Mouse (Mus musculus) spleen, adult 18-20 months (tissue): ENCODE data around the gene Sesn1.
"Not testable (repeated sequence)": the region's sequence is repeated elsewhere in the genome, so short reads cannot be mapped to it uniquely, and the experiment has no call there.

Experiments used
- DNase-seq, 2 experiments: peaks; one replicate each; pipeline ENCODE4 v3.0.0; 2022; ENCODE audit warnings: mixed read lengths in 2 of 2

Gene Sesn1

DNA sequence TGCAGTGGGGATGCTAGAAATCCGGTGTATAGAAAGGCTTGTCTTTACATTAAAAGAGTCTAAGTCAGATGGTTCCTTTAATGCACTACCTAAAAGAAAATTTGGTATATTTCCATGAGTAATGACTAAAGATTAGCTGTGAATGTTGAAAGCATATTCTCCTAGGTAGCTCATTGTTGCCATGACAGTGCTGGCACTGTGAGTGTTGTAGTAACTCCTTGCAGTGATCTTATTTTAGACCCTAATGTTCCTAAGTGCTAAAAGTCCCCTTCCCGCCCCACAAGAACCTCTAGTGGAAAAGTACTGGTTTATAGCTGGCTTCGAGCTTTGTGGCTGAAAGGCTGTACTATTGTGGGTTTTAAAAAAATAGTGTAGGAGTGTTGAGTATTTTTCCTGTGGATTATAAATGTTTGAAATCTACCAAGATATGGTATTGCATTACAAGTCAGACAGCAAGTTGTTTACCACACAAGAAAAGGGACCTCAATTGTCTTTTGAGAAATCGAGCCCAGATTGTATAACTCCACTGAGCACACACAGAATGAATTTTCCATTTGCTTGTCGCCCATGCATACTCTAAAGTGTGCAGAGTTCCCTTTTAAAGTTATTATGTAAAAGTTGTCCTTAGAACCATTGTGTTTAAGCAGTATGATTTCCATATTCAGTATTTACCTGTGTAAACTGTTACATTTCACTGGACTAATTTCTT lies 13.0 kb downstream of the Sesn1 start:
- no peak for DNase-seq

DNA sequence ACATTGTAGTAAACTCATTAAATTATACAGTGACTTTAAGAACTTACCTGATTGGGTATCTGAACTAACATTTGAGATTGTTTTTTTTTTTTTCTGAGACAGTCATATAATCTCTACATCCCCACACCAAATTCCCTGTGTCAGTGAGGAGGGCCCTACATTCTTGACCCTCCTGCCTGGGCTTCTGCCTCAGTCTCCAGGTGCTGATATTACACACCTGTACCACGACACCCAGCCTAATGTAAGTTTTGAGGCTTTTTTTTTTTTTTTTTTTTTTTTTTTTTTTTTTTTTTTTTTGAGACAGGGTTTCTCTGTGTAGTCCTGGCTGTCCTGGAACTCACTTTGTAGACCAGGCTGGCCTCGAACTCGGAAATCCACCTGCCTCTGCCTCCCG lies 13.5 kb downstream of the Sesn1 start:
- not testable (repeated sequence) for DNase-seq

DNA sequence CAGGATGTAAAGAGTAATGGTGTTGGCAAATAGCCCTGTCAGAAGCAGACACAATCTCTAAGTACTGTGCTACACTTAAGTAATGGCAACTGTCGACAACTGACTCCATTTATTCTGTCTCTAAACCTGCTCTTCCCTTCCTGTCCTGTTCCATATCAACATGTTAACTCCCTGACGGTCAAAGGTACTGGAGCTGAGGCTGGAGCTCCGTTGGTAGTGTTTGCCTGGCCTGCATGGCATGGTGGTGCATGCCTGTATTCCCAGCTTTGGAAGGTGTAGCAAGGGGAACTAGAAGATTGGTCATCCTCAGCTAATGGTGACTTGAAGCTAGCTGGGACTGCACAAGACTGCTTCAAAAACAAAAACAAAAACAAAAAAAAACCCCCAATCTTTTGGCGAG lies 14.2 kb downstream of the Sesn1 start:
- DNase-seq = no peak

DNA sequence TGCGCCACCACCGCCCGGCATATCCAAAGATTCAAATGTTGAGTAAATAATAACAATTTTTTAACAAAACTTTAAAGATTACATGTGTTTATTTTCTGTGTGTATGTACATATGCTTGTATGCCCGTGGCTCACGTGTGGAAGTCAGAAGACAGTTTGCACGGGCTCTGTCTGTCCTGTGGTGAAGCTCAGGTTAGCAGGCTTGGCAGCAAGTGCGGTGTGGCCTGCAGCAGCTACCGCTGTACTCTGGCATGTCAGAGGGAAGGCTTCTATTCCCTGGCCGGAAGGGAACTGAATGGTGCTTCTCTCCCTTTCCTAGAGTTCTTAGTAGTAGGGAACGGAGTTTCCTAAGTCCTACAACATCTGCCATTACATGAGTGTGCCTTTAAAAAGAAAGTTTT lies 15.3 kb downstream of the Sesn1 start:
- DNase-seq = no peak

DNA sequence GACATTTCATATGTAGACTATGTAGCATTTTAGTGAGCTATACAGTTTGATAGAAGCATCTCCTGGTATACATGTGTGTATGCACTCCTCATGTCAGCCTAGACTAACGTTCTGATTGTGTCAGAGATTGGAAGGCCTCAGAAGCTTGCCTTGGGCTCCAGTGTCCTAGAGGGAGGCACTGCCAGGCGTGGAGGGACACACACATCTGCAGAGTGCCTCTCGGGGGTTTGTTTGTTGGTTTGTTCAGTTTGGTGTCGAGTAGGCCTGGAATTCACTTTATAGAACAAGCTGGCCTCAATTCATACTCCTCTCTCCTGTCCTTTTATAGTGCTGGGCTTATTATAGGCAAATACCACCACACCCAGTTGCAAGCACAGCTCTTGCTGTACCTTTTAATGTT lies 16.3 kb downstream of the Sesn1 start:
- no peak for DNase-seq

DNA sequence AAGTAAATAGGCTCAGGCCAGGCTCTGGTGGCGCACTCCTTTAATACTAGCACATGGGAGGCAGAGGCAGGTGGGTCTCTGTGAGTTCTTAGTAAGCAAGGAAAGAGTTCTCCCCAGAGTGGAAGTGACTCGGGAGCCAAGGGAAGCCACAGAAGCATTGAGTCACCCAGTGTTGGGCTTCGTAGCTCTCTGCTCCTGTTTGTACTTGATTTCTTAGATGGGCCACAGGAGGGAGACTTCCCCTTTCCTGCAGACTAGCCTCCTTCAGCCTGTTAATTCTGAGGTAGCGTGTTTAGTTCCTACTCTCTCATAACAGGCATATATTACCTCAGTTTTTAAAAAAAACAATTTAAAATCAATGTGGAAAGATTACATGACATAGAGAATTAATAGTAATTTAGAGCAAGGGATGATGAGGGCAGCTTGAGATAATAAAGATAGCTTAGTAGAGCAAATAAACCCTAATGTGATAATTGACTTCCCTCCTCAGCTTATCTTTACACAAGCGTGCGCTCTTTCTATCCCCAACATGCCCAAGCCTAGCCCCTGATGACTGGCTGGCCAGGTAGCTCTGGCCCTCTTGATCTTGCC lies 16.9 kb downstream of the Sesn1 start:
- no peak for DNase-seq

DNA sequence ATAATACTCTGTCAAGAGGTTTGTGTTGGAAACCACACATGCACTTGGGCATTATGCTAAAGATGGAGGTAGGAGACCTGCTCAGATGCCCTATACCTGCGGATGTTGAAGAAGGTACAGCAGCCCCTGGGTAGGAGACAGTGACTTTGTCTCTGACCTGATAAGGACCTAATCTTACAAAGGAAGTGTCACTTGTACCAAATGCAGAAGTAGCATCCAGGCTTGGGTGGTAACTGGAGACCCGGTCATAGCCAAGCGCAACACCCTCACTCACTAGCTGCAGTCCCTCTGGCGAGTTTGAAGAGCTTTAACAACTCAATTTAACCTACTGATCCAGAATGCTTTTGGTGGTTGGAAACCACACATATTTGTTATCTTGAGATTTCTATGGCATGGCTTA lies 18.0 kb downstream of the Sesn1 start:
- no peak for DNase-seq

DNA sequence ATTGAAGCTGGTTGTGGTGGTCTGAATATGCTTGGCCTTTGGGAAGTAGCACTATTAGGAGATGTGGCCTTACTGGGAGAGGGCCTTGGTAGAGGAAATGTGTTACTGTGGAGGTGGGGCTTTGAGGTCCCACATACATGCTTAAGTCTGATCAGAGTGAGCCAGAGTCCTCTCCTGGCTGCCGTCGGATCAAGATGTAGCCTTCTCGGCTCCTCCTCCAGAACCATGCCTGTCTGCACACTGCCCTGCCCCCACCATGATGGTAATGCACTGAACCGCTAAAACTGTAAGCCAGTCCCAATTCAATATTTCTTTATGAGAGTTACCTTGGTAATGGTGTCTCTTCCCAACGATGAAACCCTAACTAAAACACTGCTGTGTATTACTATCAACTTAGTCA lies 19.5 kb downstream of the Sesn1 start:
- no peak for DNase-seq

DNA sequence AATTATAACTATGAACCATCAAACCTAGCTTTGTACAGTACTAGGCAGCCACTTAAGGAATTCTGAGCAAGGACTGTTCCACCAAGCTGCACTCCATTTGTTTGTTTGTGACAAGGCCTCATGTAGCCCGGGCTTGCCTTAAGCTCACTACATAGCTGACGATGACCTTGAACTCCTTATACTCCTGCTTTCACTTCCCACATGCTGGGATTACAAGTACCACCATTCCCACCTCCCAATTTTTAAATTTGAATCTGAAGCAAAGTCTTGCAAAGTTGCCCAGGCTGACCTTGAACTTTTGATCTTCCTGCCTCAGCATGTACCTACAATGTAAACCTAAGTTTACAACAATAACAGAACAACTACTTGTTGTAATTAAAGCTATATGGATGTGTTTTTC lies 20.2 kb downstream of the Sesn1 start:
- no peak for DNase-seq

DNA sequence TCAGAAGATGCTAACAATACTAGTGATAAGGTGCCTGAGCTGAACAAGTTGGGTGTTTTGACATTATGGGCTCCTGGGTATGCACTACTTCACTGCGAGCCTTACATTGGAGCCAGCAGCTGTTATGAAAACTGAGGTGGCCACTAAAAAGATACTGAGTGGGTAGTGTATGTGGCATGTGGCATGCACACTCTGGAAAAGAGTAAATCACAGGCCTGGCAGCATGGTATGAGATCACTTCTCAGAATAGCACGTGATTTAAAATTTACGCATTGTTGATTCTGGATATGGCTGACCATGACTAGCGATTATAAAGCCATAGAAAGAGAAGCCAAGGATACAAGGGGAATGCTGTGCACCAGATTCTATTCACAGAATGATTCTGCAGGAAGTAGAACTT lies 20.7 kb downstream of the Sesn1 start:
- DNase-seq = no peak

DNA sequence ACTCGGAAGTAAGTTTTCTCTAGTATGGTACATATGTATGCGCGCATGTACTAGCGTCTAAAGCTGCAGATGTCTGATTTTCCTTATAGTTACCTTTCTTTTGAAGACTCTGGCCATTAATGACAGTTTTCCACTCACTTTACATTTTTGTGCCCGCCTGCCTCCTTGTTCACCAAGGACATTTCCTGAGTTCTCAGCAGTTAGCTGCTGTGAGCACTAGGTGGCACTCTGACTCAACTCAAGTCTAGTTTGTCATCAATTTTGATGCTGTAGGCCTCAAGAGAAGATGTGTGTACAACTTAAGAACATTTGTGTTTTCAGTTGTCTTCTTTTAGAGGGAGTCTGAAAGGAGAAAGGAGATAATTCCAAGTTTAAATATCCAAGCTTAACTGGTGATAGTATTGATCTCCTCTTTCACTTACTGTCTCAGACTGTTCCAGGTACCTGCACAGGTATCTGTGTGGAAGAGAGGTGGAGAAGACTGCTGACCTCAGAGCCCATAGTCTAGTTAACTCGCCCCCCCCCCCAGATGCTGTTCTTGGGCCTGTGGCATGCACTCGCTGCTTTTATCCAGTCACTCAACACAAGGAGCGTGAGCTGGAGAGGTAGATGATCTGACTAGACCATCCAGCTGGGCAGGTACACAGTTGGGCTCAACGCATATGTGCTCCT lies 21.3 kb downstream of the Sesn1 start:
- DNase-seq = peak; percentile 38 to 68

DNA sequence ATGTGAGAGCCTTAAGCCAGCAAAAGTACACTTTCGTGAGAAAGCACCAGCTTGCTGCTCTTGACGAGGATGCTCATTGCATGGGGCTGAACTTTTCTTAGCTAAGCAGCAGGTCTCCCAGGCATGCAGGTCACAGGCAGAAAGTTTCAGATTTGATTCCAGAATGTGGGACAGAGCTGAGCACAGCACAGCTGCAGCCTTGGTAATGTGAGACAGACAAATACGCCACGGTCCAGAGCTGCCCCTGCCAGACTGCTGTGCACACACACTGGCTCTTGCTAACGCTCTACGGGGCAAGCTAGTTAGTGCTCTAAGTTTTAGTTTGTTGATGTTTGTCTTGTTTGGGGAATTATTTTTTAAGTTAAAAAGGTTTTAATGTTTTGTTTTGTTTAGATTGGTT lies 22.5 kb downstream of the Sesn1 start:
- no peak for DNase-seq

DNA sequence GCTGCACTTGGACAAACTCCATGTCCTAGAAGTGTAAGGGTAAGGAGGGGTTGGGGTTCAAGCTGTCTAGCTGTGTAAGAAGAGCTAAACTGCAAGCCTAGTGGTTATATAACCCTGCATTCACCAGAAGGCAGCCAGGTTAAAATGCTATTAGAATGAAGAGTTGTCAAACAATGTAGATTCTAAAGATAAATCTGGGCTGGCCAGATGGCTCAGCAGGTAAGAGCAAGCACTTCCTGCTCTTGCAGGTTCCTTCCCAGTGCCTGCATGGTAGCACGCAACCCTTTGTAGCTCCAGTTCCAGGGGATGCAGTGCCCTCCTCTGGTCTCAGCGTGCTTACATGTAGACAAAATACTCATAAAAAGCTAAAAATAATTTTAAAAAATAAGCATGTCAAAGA lies 24.4 kb downstream of the Sesn1 start:
- no peak for DNase-seq

DNA sequence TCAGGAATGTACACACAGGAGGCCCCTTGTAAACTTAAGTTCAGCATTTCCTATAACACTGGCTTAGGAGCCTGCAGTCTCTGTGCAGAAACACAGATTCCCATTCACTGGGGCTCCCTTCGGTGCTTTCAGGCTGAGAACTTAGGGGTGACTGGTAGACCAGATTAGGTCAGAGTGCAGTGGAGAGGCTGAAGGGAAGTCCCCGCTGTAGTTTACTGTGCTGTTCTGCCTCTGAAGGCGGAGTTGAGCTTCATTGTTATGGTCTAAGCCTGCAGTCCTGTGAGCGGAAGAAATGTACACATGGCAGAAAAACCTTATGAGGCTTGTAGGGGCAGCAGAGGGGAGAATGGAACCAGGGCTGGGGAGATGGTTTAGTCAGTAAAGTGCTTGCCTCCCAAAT lies 29.2 kb downstream of the Sesn1 start:
- DNase-seq = no peak

DNA sequence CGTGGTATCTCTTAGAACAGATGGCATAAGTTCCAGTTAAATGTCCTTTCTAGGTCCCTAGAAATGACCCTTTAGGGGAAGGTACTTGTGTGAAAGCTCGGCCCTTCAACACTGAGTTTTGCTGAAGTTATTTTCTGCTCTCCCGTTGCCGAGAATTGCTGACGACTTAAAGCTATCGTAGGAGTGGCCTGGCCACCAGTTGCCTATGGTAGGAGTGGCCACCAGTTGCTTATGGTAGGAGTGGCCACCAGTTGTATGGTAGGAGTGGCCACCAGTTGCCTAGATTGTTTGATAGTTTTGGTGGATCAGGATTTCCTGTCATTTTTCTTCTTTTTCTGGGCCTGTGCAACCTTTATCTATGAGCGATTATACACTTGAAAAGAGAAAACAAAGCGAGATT lies 38.0 kb downstream of the Sesn1 start:
- DNase-seq = no peak

DNA sequence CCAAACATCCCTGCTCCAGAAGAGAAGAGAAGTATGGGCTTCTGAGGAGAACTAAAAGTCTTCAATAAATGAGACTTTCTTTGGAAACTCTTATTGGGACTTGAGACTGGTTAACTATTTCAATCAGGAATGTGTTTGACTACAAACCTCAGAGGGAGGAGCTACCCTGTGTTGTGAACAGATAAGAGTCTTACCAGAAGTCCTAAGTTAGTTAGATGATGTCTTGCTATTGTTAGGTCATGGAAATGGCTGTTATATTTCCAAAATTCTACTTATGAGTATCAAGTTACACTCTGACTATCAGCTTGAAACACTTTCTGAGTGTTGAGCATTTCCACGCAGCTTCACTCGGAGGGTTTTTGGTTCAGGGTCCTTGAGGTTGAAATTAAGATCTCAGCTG lies 39.0 kb downstream of the Sesn1 start:
- no peak for DNase-seq

DNA sequence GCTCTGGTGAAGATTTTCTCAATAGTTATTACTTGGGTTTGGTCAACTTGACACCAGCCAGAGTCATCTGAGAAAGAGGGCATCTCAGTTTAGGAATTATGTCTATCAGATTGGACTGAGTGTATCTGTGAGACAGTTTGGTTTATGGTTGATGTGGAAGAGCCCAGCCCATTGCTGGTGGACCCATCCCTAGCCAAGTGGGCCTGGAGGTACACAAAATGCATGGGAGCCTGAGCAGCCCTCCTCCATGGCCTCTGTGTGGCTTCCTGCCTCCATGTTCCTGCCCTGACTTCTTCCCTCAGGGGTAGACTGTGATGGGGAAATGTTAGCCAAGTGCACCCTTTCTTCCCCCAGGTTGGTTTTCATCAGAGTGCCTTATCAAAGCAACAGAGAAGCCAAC lies 50.1 kb downstream of the Sesn1 start:
- no peak for DNase-seq

DNA sequence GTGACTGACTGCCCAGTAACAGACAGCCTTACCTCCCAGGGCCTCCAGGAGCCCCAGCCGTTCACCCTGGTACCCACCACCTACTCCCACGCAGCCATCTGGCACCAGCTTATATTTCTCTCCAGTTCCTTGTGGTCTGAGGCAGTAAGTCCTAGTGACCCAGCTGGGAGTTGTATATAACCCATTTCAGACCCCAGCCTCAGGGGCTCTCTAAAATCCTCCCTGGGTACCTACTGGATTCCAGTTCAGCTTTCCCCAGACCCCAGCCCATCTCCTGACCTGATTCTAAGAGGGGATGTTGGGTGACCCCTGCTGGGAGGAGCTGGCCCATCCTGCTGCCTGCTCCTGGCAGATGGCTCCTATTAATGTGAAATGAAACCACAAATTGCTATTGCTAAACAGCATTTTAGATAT lies 50.5 kb downstream of the Sesn1 start:
- no peak for DNase-seq

DNA sequence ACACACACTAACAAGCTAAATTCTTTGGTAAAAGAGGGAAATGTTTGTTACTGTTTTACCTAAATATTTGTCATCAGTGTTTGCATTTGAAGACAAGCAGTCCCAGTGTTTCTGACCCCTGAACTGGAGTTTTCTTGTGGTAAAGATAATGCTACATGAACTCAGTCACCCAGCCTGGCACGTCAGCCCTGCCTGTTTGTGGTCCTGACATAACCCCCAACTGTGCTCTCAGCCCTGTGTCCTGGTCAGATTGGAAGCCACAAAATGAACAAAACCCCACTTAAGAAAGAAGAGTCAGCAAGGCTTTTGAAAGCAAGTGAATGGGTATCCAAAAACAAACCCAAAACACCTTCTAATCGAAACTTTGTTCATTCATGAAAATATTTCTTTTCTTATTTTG lies 53.3 kb downstream of the Sesn1 start:
- no peak for DNase-seq

DNA sequence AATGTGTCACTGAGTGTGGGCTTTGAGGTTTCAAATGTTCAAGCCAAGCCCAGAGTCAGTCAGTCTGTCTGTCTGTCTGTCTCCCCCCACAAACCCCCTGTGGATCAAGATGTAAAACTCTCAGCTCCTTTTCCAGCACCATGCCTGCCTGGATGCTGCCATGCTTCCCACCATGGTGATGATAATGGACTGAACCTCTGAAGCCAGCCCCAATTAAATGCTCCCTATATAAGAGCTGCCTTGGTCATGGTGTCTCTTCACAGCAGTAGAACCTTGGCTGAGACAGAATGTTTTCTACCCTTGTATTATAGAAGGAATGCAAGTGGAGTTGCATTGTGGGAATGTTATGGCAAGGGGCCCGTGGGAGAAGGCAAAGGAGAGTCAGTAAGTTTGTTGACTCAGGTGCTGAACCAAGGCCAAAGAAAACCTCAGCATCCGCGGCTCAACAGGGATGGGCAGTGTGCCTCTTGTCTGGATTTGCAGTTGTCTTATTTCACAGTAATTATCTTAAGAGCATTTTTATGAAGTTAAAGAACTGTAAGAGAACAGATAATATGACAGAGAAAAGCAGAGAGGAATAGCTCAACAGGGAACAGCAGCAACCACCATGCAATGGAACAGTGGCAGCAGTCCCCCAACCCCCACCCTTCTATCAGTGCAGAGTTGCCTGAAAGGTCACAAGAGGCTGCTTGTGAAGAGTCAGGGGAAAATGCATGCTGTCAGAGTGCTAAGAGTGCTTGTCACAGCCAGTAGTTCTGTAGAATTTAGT lies 56.5 kb downstream of the Sesn1 start:
- DNase-seq = no peak

DNA sequence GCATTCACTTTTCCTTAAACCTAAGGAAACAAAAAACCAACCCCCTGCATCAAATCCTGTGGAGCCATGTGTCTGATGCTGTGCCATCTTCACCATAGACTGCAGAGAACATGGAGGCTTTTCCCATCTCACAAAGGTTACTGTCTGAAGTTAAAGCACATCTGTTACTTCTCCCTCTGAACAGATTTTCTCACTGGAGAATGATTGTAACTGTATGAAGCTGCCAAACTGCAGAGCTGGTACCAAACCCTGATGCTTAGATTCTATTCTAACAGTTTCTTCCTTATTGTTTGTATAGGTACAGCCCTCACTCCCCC lies 57.1 kb downstream of the Sesn1 start:
- no peak for DNase-seq

DNA sequence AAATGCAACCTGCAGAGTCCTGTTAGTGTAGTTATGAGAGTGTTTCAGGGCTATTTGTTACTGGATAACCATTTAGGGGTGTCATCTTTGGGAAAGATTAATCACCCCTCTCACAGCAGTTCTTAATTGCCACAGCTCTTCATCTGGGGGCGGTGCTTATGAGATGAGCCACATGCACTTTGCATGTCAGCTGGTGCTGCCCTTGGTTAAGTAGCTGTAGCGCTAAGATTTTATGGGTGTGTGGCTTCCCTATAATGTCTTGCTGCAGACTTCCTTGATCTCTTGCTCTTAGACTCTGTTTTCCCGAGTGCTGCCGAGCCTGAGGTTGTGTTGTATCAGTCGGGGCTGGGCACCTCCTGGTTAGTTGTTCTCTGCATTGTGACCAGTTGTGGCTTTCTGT lies 58.2 kb downstream of the Sesn1 start:
- DNase-seq = no peak

DNA sequence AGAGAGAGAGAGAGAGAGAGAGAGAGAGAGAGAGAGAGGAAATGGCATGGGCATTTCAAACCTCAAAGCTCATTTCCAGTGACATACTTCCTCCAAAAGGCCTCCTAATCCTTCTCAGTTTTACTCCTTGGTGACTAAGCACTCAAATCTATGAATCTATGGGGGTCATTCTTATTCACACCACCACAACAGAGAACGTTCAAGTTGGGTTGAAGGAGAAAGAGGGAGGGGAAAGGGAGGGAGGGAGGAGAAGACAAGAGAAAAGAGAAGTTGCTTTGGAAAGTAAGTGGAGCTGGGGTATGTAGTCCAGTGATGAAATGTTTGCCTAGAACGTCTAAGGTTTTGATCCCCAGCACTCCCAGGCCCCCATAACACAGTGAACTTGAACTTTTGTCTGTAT lies 60.4 kb downstream of the Sesn1 start:
- no peak for DNase-seq

DNA sequence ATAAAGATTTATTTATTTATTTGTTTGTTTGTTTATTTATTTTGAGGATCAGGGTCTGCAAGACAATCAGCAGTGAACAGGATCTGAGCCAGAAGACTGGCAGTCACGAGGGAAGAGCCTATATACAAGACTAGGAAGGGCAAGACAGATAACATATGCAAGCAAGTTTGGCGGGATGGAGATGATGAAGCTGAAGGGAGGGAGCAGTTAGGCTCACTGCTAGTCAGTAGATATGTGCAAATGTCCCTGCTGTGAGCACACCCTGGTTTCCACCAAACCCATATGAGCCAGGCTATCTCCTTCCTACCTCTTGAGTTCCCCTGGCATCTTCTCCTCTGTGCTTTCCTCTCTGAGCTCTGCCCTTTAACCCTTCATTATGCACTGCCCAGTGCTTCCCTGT lies 61.8 kb downstream of the Sesn1 start:
- DNase-seq = no peak
